Mouse (Mus musculus): ENCODE measurements around the gene Magi1. TPM values are rescaled to one million over a fixed set of nuclear protein-coding genes. Genes with fewer than 3 reads are reported as not detected.
A peak's percentile ranks its signal among the peaks of the same experiment; 100 is the strongest.

Gene Magi1
- polyA plus RNA-seq, 1 experiment from 2014 or later = 6.2 TPM

DNA sequence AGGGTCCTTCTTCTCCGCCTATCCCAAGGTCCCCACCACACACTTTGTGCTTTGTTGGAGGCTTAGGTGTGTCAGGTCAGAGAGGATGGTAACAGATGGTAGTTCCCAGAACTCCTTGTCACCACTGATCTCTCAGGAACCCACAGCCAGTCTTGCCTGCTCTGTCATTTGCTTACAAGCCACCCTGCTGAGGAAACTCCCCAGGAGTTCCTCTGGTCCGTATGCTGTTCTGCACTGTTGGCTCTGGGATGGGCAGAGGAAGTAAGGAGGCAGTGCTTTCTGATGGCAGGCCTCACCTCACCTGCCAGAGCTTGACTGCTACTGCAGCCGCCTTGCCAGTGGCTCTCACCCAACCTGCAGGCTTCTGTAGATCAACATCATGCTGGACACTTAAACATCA is 147.0 kb downstream of the Magi1 start:
- no peak overlapping the region for H3K4me2 ChIP-seq (ENCODE audit: low read length)
- WGBS = 70% methylated on average over 3 of the region's 3 CpGs
- DNase-seq (ENCODE audit: low spot score) (no peak), ATAC-seq (replicated peaks; ENCODE audit: low FRiP score, low read depth) (no peak)
- H3K27me3 ChIP-seq (ENCODE audit: insufficient read depth, low read length) = no peaks in the 10 kb centered on the region
- no peak for TF ChIP-seq CTCF (IDR thresholded peaks at IDR 0.05; ENCODE audit: low read depth)
- no peak overlapping the region for H3K4me3 ChIP-seq (replicated peaks; ENCODE audit: low read depth, low read length)
- H3K9me3 ChIP-seq (replicated peaks; ENCODE audit: low read length) = no peaks in the 10 kb centered on the region
- H3K4me1 ChIP-seq (replicated peaks; ENCODE audit: insufficient read depth, low read length) = no peaks in the 10 kb centered on the region
- no peak overlapping the region for H3K27ac ChIP-seq
- no peaks in the 10 kb centered on the region for H3K36me3 ChIP-seq (ENCODE audit: insufficient read depth, low read length)
- no peak overlapping the region for H3K9ac ChIP-seq (ENCODE audit: low read depth, low read length)

- DNase-seq (ENCODE audit: low spot score) = no peak
- no peak for TF ChIP-seq CTCF (IDR thresholded peaks at IDR 0.05; ENCODE audit: low read depth)
- Histone ChIP-seq H3K9me3 (replicated peaks; ENCODE audit: low read length) (no peaks in the 10 kb centered on the region), H3K4me2 (ENCODE audit: low read length) (no peak overlapping the region), H3K36me3 (ENCODE audit: insufficient read depth, low read length) (no peaks in the 10 kb centered on the region), H3K4me1 (replicated peaks; ENCODE audit: insufficient read depth, low read length) (no peaks in the 10 kb centered on the region), H3K9ac (ENCODE audit: low read depth, low read length) (no peak overlapping the region), H3K27me3 (ENCODE audit: insufficient read depth, low read length) (no peaks in the 10 kb centered on the region), H3K4me3 (replicated peaks; ENCODE audit: low read depth, low read length) (no peak overlapping the region), H3K27ac (no peak overlapping the region)
- ATAC-seq (replicated peaks; ENCODE audit: low FRiP score, low read depth) = no peak
- 91% methylated on average over 5 of the region's 5 CpGs for WGBS
These were observed 149.6 kb downstream of the Magi1 start for GRCm38 (mm10) chr6:94134159-94134558.

DNA sequence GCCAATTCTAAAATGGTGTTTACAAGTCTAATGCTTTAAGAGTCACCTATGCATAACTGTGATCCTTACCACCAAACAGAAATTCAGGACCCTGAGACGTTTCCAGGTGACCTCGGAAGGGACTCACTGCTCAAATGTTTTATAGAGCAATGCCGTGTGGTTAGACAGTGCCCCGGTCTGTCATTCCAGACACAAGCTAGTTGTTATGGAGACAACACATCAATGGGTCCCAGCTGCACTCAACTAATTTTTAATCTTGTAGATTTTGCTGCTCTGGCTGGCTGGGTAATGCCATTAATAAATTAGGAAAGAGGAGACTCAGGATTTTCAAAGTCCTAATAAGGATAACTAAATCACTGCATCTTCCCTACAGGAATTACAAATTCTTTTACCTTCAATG is 151.7 kb downstream of the Magi1 start:
- Histone ChIP-seq H3K36me3 (ENCODE audit: insufficient read depth, low read length) (no peaks in the 10 kb centered on the region), H3K9me3 (replicated peaks; ENCODE audit: low read length) (no peaks in the 10 kb centered on the region), H3K27ac (no peak overlapping the region), H3K9ac (ENCODE audit: low read depth, low read length) (no peak overlapping the region), H3K4me2 (ENCODE audit: low read length) (no peak overlapping the region), H3K4me1 (replicated peaks; ENCODE audit: insufficient read depth, low read length) (peaks cover 7% of the 10 kb centered on the region), H3K4me3 (replicated peaks; ENCODE audit: low read depth, low read length) (no peak overlapping the region), H3K27me3 (ENCODE audit: insufficient read depth, low read length) (no peaks in the 10 kb centered on the region)
- no peak for DNase-seq (ENCODE audit: low spot score)
- WGBS = 53% methylated on average over 4 of the region's 4 CpGs
- TF ChIP-seq CTCF (IDR thresholded peaks at IDR 0.05; ENCODE audit: low read depth) = no peak
- no peak for ATAC-seq (replicated peaks; ENCODE audit: low FRiP score, low read depth)

DNA sequence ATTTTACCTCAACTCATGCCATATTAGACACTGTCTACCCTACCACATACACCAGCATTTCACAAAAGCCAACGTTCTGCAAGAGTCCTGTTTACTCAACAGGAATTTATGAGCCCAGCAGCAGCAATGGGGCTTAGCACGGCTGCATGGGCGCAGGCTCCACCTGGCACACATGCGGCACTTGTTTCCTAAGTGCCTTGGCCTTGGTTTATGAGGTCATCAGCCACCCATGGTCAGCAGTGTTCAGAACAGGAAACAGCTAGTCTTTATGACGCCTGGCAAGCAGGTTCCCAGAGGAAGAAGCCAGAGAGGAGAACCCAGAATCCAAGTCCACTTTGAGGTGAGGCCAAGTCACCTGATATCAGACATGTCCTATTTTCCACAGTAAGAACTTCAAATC is 153.3 kb downstream of the Magi1 start:
- Histone ChIP-seq H3K9ac (ENCODE audit: low read depth, low read length) (no peak overlapping the region), H3K4me2 (ENCODE audit: low read length) (no peak overlapping the region), H3K36me3 (ENCODE audit: insufficient read depth, low read length) (no peaks in the 10 kb centered on the region), H3K27ac (no peak overlapping the region), H3K4me3 (replicated peaks; ENCODE audit: low read depth, low read length) (no peak overlapping the region), H3K9me3 (replicated peaks; ENCODE audit: low read length) (no peaks in the 10 kb centered on the region), H3K27me3 (ENCODE audit: insufficient read depth, low read length) (no peaks in the 10 kb centered on the region), H3K4me1 (replicated peaks; ENCODE audit: insufficient read depth, low read length) (peaks cover 7% of the 10 kb centered on the region)
- WGBS = 25% methylated on average over 5 of the region's 5 CpGs
- no peak for TF ChIP-seq CTCF (IDR thresholded peaks at IDR 0.05; ENCODE audit: low read depth)
- ATAC-seq (replicated peaks; ENCODE audit: low FRiP score, low read depth) (no peak), DNase-seq (ENCODE audit: low spot score) (no peak)

DNA sequence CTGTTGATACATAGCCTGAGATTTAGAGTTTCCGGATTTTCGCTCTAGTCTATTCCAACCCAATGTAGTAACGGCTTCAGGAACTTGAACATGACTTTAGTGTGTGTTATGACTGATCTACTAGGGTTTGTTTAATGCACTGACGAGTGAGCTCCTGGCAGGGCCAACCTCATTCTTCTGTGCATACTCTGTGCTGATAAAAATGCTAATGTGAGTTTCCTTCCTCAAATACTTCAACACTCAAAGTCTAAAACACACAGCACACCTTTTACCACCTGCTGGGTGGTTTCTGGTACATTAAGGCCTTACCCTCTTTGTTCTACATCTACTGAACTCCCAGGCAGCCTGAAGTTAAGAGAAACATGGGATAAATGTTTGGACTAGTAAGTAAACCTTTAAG is 157.0 kb downstream of the Magi1 start:
- Histone ChIP-seq H3K4me1 (replicated peaks; ENCODE audit: insufficient read depth, low read length) (peaks cover 7% of the 10 kb centered on the region), H3K36me3 (ENCODE audit: insufficient read depth, low read length) (no peaks in the 10 kb centered on the region), H3K9me3 (replicated peaks; ENCODE audit: low read length) (no peaks in the 10 kb centered on the region), H3K4me3 (replicated peaks; ENCODE audit: low read depth, low read length) (no peak overlapping the region), H3K27me3 (ENCODE audit: insufficient read depth, low read length) (no peaks in the 10 kb centered on the region), H3K4me2 (ENCODE audit: low read length) (no peak overlapping the region), H3K9ac (ENCODE audit: low read depth, low read length) (no peak overlapping the region), H3K27ac (no peak overlapping the region)
- no peak for DNase-seq (ENCODE audit: low spot score)
- no peak for TF ChIP-seq CTCF (IDR thresholded peaks at IDR 0.05; ENCODE audit: low read depth)
- no peak for ATAC-seq (replicated peaks; ENCODE audit: low FRiP score, low read depth)
- WGBS = 66% methylated on average over 4 of the region's 4 CpGs

DNA sequence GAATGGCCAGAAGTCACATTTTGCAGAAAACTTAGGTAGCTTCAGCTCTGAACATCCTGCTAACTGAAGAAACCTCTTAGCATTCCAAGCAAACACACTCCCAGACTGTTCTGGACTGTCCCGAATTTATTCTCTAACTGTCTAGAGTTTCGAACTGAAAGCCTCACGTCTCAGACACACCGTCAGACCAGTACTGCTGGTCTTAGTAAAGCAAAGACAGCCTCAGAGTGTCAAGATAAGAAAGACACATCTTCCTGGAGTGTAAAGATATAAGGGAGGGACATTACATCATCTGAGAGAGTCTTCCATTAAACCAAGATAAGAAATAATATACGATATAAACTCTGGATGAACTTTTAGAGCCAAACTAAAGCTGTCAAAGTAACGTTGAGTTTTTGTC is 158.6 kb downstream of the Magi1 start:
- ATAC-seq (replicated peaks; ENCODE audit: low FRiP score, low read depth) (no peak), DNase-seq (ENCODE audit: low spot score) (peak; percentile 36)
- TF ChIP-seq CTCF (IDR thresholded peaks at IDR 0.05; ENCODE audit: low read depth) = no peak
- Histone ChIP-seq H3K4me2 (ENCODE audit: low read length) (no peak overlapping the region), H3K9me3 (replicated peaks; ENCODE audit: low read length) (no peaks in the 10 kb centered on the region), H3K27me3 (ENCODE audit: insufficient read depth, low read length) (no peaks in the 10 kb centered on the region), H3K9ac (ENCODE audit: low read depth, low read length) (no peak overlapping the region), H3K4me1 (replicated peaks; ENCODE audit: insufficient read depth, low read length) (peaks cover 7% of the 10 kb centered on the region), H3K27ac (no peak overlapping the region), H3K36me3 (ENCODE audit: insufficient read depth, low read length) (no peaks in the 10 kb centered on the region), H3K4me3 (replicated peaks; ENCODE audit: low read depth, low read length) (no peak overlapping the region)
- 39% methylated on average over 6 of the region's 6 CpGs for WGBS

DNA sequence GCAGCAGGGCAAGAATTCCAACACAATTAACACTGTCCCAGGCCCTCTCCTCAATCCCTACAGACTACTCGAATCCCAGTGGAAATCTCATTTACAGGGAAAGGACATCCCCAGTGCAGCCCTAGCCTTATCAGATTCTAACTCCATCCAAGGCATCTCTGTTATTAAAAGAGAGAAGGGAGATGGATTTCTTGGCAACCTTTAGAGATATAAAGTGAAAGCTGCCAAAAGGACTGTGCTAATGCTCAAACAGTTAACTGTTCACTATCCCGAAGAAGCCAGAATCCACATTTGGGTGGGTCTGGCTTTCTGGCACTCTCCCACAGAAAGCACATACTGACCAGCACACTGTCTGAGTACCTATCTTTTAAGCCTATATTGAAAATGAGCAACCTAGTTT is 159.4 kb downstream of the Magi1 start:
- 52% methylated on average over 2 of the region's 2 CpGs for WGBS
- ATAC-seq (replicated peaks; ENCODE audit: low FRiP score, low read depth) = no peak
- no peak overlapping the region for H3K9ac ChIP-seq (ENCODE audit: low read depth, low read length)

More for the DNA sequence above, 159.4 kb downstream of the Magi1 start:
- Histone ChIP-seq H3K4me2 (ENCODE audit: low read length) (no peak overlapping the region), H3K9me3 (replicated peaks; ENCODE audit: low read length) (no peaks in the 10 kb centered on the region), H3K27me3 (ENCODE audit: insufficient read depth, low read length) (no peaks in the 10 kb centered on the region), H3K4me3 (replicated peaks; ENCODE audit: low read depth, low read length) (no peak overlapping the region), H3K4me1 (replicated peaks; ENCODE audit: insufficient read depth, low read length) (peaks cover 7% of the 10 kb centered on the region), H3K27ac (no peak overlapping the region), H3K36me3 (ENCODE audit: insufficient read depth, low read length) (no peaks in the 10 kb centered on the region)
- no peak for DNase-seq (ENCODE audit: low spot score)
- no peak for TF ChIP-seq CTCF (IDR thresholded peaks at IDR 0.05; ENCODE audit: low read depth)

All from kidney, postnatal 0 days (tissue).